Mouse (Mus musculus) frontal cortex, postnatal 25 days (tissue): Measurements from ENCODE around the gene 9930111J21Rik1.
"Not testable (repeated sequence)": the region's sequence is repeated elsewhere in the genome, so short reads cannot be mapped to it uniquely, and the experiment has no call there.

Source experiments
- DNase-seq, 2 experiments: peaks; one replicate each; pipeline ENCODE4 v3.0.0; 2022; ENCODE audit warnings: low spot score in 2 of 2

The 9930111J21Rik1 gene

DNA sequence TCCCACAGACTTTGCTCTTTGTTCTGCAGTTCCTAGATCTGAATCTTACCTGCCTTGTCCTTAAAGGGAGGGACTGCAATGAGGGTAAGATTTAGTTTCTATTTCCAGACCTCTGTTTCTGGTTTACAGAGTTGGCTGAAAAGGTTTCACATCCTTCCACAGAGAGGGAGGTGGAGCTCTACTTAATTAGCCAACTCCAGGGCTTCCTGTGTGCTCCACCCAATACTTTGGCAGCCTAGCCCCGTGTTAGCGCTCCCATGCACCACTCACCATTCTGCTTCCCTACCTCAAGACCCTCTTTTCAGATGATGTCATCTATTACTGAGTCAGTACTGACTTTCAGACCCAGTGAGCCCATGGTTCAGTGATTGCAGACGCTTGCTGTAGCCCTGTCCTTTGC lies at the start of gene 9930111J21Rik1:
9930111J21Rik1 (minus strand) TSS at position 148 of the 400 bp plus-strand sequence.
- not testable (repeated sequence) for DNase-seq

DNA sequence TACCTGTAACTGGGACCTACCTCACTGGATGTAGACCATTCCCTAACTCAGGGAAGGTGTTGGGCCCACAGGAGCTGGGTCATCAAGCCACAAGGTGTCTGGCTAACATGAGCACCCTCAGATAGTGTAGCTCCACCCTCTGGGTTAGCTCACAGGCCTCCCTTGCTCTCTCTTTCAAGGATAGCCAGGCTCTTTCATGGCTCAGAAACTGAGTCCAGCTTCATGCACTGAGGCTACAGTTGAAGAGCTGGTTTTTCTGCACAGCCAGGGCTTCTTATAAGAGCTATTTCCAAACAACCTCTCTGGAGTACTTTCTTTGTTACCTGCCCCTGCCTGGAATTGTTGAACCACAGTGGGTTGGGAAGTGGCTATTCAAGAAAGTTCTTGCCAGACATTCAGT lies 32.9 kb upstream of the 9930111J21Rik1 start:
- DNase-seq: not testable (repeated sequence)

DNA sequence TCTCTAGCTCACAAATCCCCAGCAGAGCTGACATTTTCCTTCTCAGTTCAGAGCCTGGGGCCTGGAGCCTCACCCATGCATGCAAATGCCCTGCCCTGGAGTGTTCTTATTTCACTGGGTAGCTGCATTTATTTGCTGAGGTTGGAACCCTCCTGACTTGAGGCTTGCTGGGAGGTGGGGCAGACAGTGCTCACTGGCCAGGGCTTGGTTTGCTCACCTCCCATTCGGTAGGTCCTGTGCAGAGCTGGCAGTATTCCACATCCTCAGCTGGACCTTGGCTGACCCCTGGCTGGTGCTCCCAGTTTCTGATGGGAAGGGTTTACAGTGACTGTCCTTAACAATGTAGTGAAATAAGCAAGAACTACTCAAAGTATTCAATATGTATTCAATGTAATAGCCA lies 27.6 kb upstream of the 9930111J21Rik1 start:
- DNase-seq: not testable (repeated sequence)

DNA sequence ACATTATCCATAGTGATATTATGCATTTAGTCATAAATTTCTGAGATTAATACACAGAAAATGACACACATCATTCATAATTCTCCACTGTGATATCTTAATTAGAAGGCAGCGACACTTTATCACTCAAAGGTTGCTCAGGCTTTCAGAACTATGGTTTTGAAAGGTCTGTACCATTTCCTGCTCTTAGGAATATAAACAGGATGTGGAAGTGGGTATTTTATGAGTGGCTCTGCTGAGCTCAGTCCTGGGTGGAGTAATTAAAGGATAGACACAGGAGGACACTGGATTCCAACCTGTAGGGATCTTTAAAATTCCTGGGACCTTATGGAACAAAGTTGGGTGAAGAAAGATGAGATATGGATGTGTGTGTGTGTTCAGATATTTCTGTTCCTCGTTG lies 27.1 kb upstream of the 9930111J21Rik1 start:
- not testable (repeated sequence) for DNase-seq

DNA sequence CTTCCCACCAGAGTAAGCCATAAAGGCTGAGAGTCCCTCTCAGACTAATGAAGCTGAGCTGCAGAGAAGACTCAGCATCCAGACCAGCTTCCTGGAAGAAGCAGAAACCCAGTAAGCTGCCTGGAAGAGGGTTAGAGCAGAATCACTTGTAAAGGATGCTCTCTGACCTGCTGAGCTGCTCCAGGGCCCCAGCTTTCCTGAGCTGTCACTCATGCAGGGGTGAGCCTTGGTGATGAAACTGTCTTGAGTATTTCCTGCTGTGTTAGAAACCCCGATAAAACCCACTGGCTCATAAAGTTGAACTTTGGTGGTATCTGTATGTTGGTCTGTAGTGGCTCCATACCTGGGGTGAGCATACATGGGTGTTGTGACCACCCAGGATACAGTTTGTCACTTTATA lies 21.2 kb upstream of the 9930111J21Rik1 start:
- DNase-seq: not testable (repeated sequence)

DNA sequence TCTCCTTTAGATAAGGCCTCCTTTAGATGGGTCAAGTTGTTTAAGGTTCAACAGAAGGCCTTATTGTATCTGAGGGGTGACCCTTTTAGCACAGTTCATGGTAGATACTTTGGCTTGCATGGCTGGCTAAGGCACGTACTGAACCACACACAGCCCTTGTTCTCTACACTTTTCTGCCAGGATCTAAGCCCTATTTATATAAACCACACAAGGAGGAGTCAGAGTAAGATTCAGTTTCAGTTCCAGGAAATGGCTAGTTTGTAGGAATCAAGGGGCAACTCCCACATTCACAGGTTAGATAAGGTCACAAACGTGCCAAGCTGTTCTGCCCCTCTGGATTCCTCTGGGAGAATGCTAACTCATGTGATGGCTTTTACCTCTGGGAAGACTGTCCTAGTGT lies 14.8 kb upstream of the 9930111J21Rik1 start, which contains the start of gene Tgtp1:
Tgtp1 (minus strand) TSS at position 155 of the 400 bp plus-strand sequence.
- not testable (repeated sequence) for DNase-seq

DNA sequence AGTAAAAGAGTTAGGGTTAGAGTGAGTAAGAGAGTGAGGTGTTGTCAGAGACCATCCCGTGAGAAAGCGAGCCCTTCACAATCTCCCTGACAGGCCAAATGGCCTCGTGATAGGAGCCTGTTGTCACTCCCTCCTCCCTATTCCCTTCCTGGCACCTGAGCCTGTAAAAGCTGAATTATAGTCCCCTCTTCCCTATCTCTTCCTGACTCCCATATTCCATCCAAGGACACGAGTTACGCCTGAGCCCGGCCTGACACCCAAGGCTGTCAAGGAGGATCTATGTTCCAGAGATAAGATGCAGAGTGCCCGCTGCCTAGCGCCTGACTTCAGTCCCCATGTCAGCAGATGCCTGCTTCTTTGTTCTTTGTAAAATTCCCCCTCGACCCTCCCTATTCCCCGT lies 14.1 kb upstream of the 9930111J21Rik1 start:
- DNase-seq: not testable (repeated sequence)

DNA sequence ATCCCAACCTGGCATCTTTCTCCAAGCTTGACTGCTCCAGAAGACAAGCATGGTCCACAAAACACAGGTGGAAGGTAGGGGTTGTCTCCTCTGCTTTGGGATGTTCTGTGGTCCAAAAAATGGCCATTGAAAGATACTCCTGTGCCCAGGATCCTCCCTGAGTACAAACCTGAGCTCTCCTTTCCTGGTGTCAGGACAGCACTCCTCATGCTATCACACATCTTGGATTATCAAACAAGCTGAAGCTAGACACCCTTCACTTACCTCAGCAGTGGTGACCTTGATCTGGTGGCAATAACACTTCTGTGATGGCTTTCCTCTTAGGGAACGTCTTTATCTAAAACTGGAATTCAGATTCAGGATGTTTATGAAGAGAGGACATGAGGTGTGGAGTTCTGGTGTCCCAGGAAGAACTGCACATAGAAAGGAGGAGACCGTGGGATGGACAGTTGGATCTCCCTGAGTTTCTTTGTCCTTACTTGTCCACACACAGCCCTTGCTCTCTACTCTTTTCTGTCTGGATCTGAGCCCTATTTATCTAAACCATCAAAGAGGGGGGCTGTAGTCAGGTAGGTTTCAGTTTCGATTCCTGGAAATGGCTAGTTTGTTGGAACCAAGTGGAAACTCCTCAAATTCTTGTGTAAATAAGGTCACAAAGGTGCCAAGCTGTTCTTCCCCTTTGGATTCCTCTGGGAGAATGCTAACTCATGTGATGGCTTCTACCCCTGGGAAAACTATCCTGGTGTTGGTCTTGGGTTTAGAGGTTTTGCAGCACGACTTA lies 12.7 kb upstream of the 9930111J21Rik1 start, which contains the start of gene Gm12185:
Gm12185 (minus strand) TSS at position 487 of the 781 bp plus-strand sequence.
- DNase-seq: not testable (repeated sequence)

DNA sequence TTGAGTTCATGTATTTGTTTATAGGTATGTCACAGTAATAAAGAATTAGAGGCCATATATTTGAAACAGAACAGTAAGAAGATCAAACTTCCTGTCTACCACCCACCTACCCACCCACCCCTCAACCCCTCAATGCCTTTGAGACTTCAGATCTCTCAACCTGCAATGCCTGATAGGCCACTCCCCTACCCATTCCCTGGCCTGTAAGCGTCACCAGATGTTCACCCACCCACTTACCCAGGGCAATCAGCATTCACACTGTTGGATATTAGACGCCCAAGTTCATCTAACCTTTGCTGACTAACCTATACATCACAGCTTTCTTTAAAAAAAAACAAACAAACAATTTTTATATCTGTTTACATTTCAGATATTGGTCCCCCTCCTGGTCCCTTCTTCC lies 10.8 kb upstream of the 9930111J21Rik1 start:
- not testable (repeated sequence) for DNase-seq

DNA sequence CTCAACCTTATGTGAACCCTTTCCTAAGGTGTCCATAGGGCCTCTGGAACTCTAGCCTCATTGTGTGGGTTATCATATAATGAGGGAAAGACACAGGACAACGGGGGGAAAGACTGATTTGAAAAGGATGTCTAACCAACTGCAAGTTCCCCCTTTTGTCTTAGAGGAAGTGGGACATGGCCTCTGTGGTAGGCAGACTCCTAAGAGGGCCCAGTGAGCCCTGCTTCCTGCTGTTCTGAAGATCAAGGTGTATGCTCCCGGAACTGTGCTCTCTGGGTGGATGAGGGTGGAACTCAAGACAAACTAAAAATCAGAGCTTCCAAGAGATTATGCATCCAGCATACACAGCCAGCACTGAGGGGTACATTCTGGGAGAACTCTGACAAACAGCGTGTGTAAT lies 9.0 kb upstream of the 9930111J21Rik1 start:
- not testable (repeated sequence) for DNase-seq

DNA sequence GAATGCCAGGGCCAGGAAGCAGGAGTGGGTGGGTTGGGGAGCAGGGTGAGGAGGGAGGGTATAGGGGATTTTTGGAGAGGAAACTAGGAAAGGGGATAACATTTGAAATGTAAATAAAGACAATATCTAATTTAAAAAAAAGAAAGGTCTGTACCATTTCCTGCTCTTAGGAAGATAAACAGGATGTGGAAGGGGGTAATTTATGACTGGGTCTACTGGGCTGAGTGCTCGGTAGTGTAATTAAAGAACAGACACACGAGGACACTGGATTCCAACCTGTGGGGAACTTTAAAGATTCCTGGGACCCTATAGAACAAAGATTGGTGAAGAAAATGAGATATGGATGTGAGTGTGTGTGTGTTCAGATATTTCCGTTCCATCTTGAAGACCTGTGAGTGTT lies 3.6 kb upstream of the 9930111J21Rik1 start:
- not testable (repeated sequence) for DNase-seq

DNA sequence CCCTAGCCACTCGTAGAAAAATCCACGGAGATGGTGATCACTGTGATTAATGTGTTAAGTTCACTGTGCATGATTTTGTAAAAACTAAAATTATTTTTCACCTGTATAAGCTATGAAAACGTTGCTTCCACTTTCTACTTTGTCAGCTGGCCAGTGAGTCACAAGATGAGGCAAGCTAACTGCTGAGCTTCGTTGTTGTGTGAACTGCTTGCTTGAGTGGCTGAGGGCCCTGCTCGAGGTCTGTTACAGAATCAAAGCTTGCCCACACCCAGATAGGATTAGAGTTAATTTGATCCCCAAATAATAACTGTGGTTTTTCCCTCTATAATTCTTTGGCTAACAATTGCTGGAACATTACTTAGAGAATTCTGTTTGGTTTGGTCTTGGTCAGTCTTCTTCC lies 854 bp upstream of the 9930111J21Rik1 start:
- not testable (repeated sequence) for DNase-seq

DNA sequence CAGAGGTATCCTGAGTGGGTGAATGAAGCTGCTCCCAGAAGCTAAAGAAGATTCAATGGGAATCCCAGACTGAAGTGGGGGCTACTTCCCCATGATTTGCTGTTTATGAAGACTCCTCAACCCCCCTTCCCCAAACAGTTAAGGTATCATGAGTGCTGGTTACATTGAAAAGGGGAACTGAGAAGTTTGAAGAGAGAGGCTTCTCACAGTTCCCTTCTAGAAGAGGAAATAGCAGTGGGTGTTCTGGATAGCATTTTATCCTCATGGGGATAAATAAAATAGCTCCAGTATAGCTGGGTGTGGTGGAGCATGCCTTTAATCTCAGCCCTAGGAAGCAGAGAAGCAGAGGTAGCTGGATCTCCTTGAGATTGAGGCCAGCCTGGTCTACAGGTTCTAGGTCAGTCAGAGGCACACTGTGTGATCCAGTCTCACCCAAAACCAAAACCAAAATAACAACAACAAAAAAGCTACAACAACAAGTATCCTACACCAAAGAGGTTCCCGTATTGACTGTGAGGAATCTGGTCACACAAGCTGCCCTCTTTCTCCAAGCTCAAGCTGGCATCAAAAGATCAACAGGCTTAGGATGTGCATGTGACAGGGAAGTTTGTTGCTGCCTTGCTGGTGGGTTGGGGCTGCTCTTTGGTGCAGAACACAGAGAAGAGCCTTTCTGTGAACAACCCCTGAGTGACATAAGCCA lies 808 bp downstream of the 9930111J21Rik1 start, which contains the start of gene Olfr56:
Olfr56 (plus strand) TSS at position 650 of the 700 bp plus-strand sequence.
- not testable (repeated sequence) for DNase-seq

DNA sequence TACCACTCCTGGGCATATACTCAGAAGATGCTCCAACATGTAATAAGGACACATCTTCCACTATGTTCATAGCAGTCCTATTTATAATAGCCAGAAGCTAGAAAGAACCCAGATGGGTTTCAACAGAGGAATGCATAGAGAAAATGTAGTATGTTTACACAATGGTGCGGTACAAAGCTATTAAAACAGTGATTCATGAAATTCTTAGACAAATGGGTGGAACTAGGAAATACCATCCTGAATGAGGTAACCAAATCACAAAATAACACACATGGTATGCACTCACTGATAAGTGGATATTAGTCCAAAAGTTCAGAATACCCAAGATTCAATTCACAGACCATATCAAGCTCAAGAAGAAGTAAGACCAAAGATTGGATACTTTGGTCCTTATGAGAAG lies 4.5 kb downstream of the 9930111J21Rik1 start:
- DNase-seq: not testable (repeated sequence)

DNA sequence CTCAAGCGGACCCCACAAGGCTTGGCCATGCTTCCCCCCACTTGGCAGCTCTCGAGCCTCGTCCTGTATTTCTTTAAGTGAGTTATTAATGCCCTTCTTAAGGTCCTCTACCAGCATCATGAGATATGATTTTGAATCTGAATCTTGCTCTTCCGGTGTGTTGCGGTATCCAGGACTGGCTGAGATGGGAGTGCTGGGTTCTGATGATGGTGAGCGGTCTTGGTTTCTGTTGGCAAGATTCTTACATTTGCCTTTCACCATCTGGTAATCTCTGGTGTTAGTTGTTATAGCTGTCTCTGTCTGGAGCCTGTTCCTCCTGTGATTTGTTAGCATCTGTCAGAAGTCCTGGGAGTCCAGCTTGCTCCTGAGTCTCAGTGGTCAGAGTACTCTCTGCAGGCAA lies 33.1 kb downstream of the 9930111J21Rik1 start, which contains the start of gene Psme2b:
Psme2b (minus strand) TSS at position 101 of the 400 bp plus-strand sequence.
- not testable (repeated sequence) for DNase-seq

DNA sequence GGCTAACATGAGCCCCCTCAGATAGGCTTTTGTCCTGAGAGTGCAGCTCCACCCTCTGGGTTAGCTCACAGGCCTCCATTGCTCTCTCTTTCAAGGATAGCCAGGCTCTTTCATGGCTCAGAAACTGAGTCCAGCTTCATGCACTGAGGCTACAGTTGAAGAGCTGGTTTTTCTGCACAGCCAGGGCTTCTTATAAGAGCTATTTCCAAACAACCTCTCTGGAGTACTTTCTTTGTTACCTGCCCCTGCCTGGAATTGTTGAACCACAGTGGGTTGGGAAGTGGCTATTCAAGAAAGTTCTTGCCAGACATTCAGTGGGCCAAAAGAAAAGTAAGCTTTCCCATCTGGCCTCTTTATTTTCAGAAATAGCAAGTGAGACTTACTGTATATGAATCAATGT lies 39.9 kb downstream of the 9930111J21Rik1 start:
- not testable (repeated sequence) for DNase-seq

DNA sequence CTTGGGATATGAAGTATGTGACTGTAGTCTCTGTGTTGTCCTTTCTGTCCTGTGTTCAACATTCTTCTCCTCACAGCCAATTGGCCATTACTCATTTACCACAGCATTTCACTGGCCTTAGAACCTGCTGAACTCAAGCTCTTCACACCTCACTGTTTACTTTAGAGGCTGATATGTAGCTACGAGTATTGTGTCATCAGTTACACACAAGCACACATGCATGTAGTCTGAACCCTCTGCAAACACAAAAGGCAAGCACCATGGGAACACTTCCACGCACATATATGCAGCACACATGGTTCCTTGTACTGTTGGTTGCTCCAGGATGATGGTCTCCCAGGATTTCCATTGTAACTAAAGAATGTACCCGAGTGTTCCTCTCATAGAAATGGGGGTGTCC lies 43.9 kb downstream of the 9930111J21Rik1 start:
- DNase-seq: not testable (repeated sequence)

DNA sequence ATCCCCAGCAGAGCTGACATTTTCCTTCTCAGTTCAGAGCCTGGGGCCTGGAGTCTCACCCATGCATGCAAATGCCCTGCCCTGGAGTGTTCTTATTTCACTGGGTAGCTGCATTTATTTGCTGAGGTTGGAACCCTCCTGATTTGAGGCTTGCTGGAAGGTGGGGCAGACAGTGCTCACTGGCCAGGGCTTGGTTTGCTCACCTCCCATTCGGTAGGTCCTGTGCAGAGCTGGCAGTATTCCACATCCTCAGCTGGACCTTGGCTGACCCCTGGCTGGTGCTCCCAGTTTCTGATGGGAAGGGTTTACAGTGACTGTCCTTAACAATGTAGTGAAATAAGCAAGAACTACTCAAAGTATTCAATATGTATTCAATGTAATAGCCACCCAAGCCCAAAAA lies 45.3 kb downstream of the 9930111J21Rik1 start:
- not testable (repeated sequence) for DNase-seq

DNA sequence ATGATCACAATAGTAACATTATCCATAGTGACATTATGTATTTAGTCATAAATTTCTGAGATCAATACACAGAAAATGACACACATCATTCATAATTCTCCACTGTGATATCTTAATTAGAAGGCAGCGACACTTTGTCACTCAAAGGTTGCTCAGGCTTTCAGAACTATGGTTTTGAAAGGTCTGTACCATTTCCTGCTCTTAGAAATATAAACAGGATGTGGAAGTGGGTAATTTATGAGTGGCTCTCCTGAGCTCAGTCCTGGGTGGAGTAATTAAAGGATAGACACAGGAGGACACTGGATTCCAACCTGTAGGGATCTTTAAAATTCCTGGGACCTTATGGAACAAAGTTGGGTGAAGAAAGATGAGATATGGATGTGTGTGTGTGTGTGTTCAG lies 45.8 kb downstream of the 9930111J21Rik1 start:
- DNase-seq: not testable (repeated sequence)

DNA sequence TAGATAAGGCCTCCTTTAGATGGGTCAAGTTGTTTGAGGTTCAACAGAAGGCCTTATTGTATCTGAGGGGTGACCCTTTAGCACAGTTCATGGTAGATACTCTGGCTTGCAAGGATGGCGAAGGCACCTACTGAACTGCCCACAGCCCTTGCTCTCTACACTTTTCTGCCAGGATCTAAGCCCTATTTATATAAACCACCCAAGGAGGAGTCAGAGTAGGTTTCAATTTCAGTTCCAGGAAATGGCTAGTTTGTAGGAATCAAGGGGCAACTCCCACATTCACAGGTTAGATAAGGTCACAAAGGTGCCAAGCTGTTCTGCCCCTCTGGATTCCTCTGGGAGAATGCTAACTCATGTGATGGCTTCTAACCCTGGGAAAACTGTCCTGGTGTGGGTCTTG lies 51.1 kb downstream of the 9930111J21Rik1 start:
- not testable (repeated sequence) for DNase-seq

DNA sequence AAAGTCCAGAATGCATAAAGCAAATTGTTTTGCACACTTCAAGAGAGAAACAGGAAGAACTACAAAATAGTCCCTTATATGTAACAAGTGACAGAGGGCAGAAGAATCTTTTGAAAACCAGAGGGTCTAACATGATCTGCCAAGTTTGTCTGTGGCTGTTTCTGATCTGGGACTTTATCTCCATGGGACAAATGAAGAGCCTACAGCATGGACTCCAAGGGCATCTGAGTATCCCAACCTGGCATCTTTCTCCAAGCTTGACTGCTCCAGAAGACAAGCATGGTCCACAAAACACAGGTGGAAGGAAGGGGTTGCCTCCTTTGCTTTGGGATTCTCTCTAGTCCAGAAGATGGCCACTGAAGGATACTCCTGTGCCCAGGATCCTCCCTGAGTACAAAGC lies 52.8 kb downstream of the 9930111J21Rik1 start:
- DNase-seq: not testable (repeated sequence)

DNA sequence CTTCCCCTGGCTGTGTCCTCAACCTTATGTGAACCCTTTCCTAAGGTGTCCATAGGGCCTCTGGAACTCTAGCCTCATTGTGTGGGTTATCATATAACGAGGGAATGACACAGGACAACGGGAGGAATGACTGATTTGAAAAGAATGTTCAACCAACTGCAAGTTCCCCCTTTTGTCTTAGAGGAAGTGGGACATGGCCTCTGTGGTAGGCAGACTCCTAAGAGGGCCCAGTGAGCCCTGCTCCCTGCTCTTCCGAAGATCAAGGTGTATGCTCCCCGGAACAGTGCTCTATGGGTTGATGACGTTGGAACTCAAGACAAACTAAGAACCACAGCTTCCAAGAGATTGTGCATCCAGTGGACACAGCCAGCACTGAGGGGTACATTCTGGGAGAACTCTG lies 55.4 kb downstream of the 9930111J21Rik1 start:
- DNase-seq: not testable (repeated sequence)
